Mouse (Mus musculus): ENCODE measurements around the gene Bivm. TPM values are rescaled to one million over a fixed set of nuclear protein-coding genes. Genes with fewer than 3 reads are reported as not detected.

The Bivm gene
- total and polyA plus RNA-seq, 3 experiments: 4.8 to 70.1 (median 26.1) TPM

DNA sequence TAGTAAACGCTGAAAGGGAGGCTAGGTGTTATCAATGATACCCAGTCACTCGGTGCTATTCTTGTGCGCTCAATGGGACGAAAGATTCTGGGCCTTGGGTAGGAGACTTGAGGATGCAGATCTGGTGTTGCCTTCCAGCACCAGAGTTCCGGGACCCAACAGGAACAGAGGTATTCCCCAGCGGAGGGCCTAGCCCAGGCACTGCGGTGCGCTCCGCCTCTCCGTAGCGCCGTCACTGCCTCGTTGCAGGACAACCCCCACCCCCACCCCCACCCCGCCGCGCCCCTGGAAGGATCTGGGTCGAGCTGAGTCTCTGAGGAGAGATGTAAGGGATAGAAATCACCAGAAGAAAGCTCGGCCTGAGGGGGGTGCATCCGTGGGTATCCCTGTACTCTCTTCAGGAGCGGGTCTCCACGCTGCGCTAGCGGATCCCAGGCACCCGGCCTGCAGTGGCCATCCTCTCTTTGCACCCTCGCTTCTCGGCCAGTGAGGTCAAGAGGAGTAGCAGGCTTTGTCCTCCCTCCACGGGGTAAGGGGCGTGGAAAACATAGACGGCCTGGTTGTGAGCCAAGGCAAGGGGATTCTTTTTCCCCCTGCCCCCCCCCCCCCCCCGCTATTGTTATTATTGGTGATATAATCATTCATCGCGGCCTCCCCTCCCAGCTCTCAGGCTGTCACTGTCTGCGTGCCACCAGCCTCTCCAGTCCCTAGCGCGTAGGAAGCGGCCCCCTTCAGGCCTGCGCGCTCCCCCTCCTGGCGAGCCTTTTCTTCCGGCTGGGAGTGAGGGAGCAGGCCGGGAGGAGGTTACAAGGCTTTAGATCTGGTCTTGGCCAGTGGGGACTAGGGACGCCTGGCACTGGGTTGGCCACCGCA, 680 bp downstream of the Bivm start:
- peak; percentile 72 for ATAC-seq (ENCODE audit: extremely low read depth, insufficient number of reproducible peaks, low FRiP score, poor library complexity, severe bottlenecking)
- Histone ChIP-seq H3K36me3 (replicated peaks) (peaks cover 38% of the 10 kb centered on the region), H3K4me1 (ENCODE audit: insufficient read depth, low read depth, low read length) (peaks cover 31% of the 10 kb centered on the region), H3K27me3 (ENCODE audit: insufficient read depth, low read length) (no peaks in the 10 kb centered on the region), H3K4me3 (ENCODE audit: low read depth, low read length) (peak overlapping the region; percentile 78), H3K9me3 (replicated peaks) (no peaks in the 10 kb centered on the region)
- TF ChIP-seq CTCF (IDR thresholded peaks at IDR 0.05; ENCODE audit: low read depth, low read length) (peak; percentile 1; the same call in 1 of the 2 replicates), POLR2AphosphoS5 (IDR thresholded peaks at IDR 0.05; ENCODE audit: insufficient replicate concordance, low read depth, low read length) (no peak)
- peak; percentile 81 for DNase-seq (ENCODE audit: low spot score)

GRCm38 (mm10) chr1:44120074-44120406, 1.3 kb downstream of the Bivm start:
- no peak for ATAC-seq (ENCODE audit: extremely low read depth, insufficient number of reproducible peaks, low FRiP score, poor library complexity, severe bottlenecking)
- peak overlapping the region; percentile 78 for H3K4me3 ChIP-seq (ENCODE audit: low read depth, low read length)
- no peak for TF ChIP-seq TAL1 (conservative IDR thresholded peaks at IDR 0.05; ENCODE audit: low read depth, low read length)
- no peak for TF ChIP-seq CTCF (IDR thresholded peaks at IDR 0.05; ENCODE audit: low read depth, low read length)
- TF ChIP-seq POLR2AphosphoS5 (IDR thresholded peaks at IDR 0.05; ENCODE audit: insufficient replicate concordance, low read depth, low read length): no peak
- TF ChIP-seq GATA2 (IDR thresholded peaks at IDR 0.05; ENCODE audit: borderline replicate concordance, low read depth, low read length): no peak
- no peak for TF ChIP-seq GATA1 (IDR thresholded peaks at IDR 0.05; ENCODE audit: borderline replicate concordance, low read length)
- no peaks in the 10 kb centered on the region for H3K27me3 ChIP-seq (ENCODE audit: insufficient read depth, low read length)
- H3K4me1 ChIP-seq (ENCODE audit: insufficient read depth, low read depth, low read length): peaks cover 31% of the 10 kb centered on the region
- DNase-seq (ENCODE audit: low spot score): no peak
- H3K9me3 ChIP-seq (replicated peaks): no peaks in the 10 kb centered on the region
- H3K36me3 ChIP-seq (replicated peaks): peaks cover 38% of the 10 kb centered on the region

GRCm38 (mm10) chr1:44122256-44122655, 3.5 kb downstream of the Bivm start:
- no peak for ATAC-seq (ENCODE audit: extremely low read depth, insufficient number of reproducible peaks, low FRiP score, poor library complexity, severe bottlenecking)
- no peaks in the 10 kb centered on the region for H3K9me3 ChIP-seq (replicated peaks)
- H3K27me3 ChIP-seq (ENCODE audit: insufficient read depth, low read length): no peaks in the 10 kb centered on the region
- H3K36me3 ChIP-seq (replicated peaks): peaks cover 33% of the 10 kb centered on the region
- no peak for DNase-seq (ENCODE audit: low spot score)
- H3K4me1 ChIP-seq (ENCODE audit: insufficient read depth, low read depth, low read length): peaks cover 28% of the 10 kb centered on the region
- TF ChIP-seq GATA1 (IDR thresholded peaks at IDR 0.05; ENCODE audit: borderline replicate concordance, low read length) (no peak), POLR2AphosphoS5 (IDR thresholded peaks at IDR 0.05; ENCODE audit: insufficient replicate concordance, low read depth, low read length) (no peak), GATA2 (IDR thresholded peaks at IDR 0.05; ENCODE audit: borderline replicate concordance, low read depth, low read length) (no peak), CTCF (IDR thresholded peaks at IDR 0.05; ENCODE audit: low read depth, low read length) (no peak), TAL1 (conservative IDR thresholded peaks at IDR 0.05; ENCODE audit: low read depth, low read length) (no peak)
- H3K4me3 ChIP-seq (ENCODE audit: low read depth, low read length): no peak overlapping the region

GRCm38 (mm10) chr1:44125590-44125989, 6.8 kb downstream of the Bivm start:
- no peak overlapping the region for H3K4me3 ChIP-seq (ENCODE audit: low read depth, low read length)
- DNase-seq (ENCODE audit: low spot score) (no peak), ATAC-seq (ENCODE audit: extremely low read depth, insufficient number of reproducible peaks, low FRiP score, poor library complexity, severe bottlenecking) (no peak)
- H3K9me3 ChIP-seq (replicated peaks): no peaks in the 10 kb centered on the region
- peaks cover 10% of the 10 kb centered on the region for H3K4me1 ChIP-seq (ENCODE audit: insufficient read depth, low read depth, low read length)
- TF ChIP-seq TAL1 (conservative IDR thresholded peaks at IDR 0.05; ENCODE audit: low read depth, low read length): no peak
- TF ChIP-seq CTCF (IDR thresholded peaks at IDR 0.05; ENCODE audit: low read depth, low read length): no peak
- TF ChIP-seq GATA1 (IDR thresholded peaks at IDR 0.05; ENCODE audit: borderline replicate concordance, low read length): no peak
- no peak for TF ChIP-seq GATA2 (IDR thresholded peaks at IDR 0.05; ENCODE audit: borderline replicate concordance, low read depth, low read length)
- TF ChIP-seq POLR2AphosphoS5 (IDR thresholded peaks at IDR 0.05; ENCODE audit: insufficient replicate concordance, low read depth, low read length): no peak
- peaks cover 51% of the 10 kb centered on the region for H3K36me3 ChIP-seq (replicated peaks)
- no peaks in the 10 kb centered on the region for H3K27me3 ChIP-seq (ENCODE audit: insufficient read depth, low read length)

DNA sequence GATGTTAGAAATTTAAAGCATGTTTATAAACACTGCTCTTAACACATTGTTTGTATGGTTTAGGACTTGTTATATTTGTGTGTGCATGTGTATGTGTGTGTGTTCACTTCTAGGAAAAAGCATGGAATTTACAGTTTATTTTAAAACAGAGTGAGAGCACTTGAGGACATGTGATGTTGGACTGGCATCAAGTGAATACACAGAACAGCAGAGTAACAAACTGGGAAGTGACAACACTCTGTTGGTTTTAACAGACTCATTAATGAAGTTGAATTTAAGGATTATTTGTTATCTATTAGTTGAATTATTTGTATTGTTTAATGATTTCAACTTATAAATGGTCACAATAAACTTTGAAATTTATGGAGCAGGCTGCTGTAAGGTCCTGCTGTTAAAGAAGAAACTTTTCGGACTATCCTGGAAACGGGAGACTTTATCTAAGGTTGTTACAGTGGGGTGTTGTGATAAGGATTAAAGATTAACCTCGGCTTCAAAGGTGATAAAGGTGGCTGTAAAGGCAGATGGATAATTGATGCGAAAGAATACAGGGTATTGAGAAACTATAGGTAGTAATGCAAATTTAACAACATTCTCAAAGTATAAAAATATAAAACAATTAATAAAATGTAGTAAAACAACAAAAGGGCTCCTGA, 11.3 kb downstream of the Bivm start:
- Histone ChIP-seq H3K27me3 (ENCODE audit: insufficient read depth, low read length) (no peaks in the 10 kb centered on the region), H3K4me3 (ENCODE audit: low read depth, low read length) (no peak overlapping the region), H3K9me3 (replicated peaks) (no peaks in the 10 kb centered on the region), H3K36me3 (replicated peaks) (peaks cover 42% of the 10 kb centered on the region), H3K4me1 (ENCODE audit: insufficient read depth, low read depth, low read length) (no peaks in the 10 kb centered on the region)
- TF ChIP-seq TAL1 (conservative IDR thresholded peaks at IDR 0.05; ENCODE audit: low read depth, low read length) (no peak), POLR2AphosphoS5 (IDR thresholded peaks at IDR 0.05; ENCODE audit: insufficient replicate concordance, low read depth, low read length) (no peak), CTCF (IDR thresholded peaks at IDR 0.05; ENCODE audit: low read depth, low read length) (no peak), GATA2 (IDR thresholded peaks at IDR 0.05; ENCODE audit: borderline replicate concordance, low read depth, low read length) (no peak), GATA1 (IDR thresholded peaks at IDR 0.05; ENCODE audit: borderline replicate concordance, low read length) (no peak)
- ATAC-seq (ENCODE audit: extremely low read depth, insufficient number of reproducible peaks, low FRiP score, poor library complexity, severe bottlenecking) (no peak), DNase-seq (ENCODE audit: low spot score) (no peak)

- Histone ChIP-seq H3K36me3 (replicated peaks) (peaks cover 52% of the 10 kb centered on the region), H3K4me1 (ENCODE audit: insufficient read depth, low read depth, low read length) (peaks cover under 1% of the 10 kb centered on the region; the same call in 1 of the 2 replicates), H3K9me3 (replicated peaks) (no peaks in the 10 kb centered on the region), H3K27me3 (ENCODE audit: insufficient read depth, low read length) (no peaks in the 10 kb centered on the region), H3K4me3 (ENCODE audit: low read depth, low read length) (no peak overlapping the region)
- TF ChIP-seq GATA1 (IDR thresholded peaks at IDR 0.05; ENCODE audit: borderline replicate concordance, low read length) (no peak), TAL1 (conservative IDR thresholded peaks at IDR 0.05; ENCODE audit: low read depth, low read length) (no peak), GATA2 (IDR thresholded peaks at IDR 0.05; ENCODE audit: borderline replicate concordance, low read depth, low read length) (no peak), POLR2AphosphoS5 (IDR thresholded peaks at IDR 0.05; ENCODE audit: insufficient replicate concordance, low read depth, low read length) (no peak), CTCF (IDR thresholded peaks at IDR 0.05; ENCODE audit: low read depth, low read length) (no peak)
- DNase-seq (ENCODE audit: low spot score) (no peak), ATAC-seq (ENCODE audit: extremely low read depth, insufficient number of reproducible peaks, low FRiP score, poor library complexity, severe bottlenecking) (no peak)
Measured at GRCm38 (mm10) chr1:44140232-44140631, 21.5 kb downstream of the Bivm start.
